Mouse (Mus musculus) cortical plate, adult 2 months (tissue): ENCODE measurements around the gene Lypd6.

Experiments used
- CTCF ChIP-seq: fragments of 200-500 bp; IDR thresholded peaks from 2 replicates; pipeline ENCODE4 v1.5.1; 2011; ENCODE audit warnings: mild to moderate bottlenecking, control low read depth, low read length; ENCODE audit not compliant: insufficient read depth; ENCODE audit errors: extremely low read depth
- POLR2A ChIP-seq: fragments of 200-500 bp; IDR thresholded peaks from 2 replicates; pipeline ENCODE4 v1.6.1; 2011; ENCODE audit warnings: mild to moderate bottlenecking, low read length, control low read depth; ENCODE audit not compliant: insufficient read depth; ENCODE audit errors: extremely low read depth

- no peak for TF ChIP-seq CTCF
- no peak for TF ChIP-seq POLR2A
These were observed 40.7 kb upstream of the Lypd6 start for GRCm38 (mm10) chr2:50025549-50025948.
